Mouse (Mus musculus): ENCODE measurements at regions not wholly inside any gene's neighbourhood (a gene's known extent, or its start where the extent isn't known, plus 50 kb on each side); places are given as distances from the start of the nearest gene placed in this dataset.

DNA sequence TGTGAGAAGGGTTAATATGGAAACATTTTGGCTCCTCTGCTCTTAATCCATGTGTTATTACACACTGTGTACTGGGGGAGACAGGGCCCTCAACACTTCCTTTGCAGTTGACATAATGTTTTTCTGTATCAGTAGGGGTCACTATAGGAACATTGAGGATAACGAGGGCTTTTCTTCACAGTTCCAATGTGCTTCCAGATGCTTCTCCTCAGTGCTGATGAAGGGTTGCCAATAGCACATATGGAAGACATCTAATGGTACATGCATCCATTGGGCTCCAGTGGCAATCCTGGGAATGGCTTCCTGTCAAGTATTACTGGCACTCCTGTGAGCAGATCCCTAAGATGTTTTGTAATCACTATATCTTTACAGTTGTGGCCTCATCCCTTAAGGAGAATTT lies 62.1 kb downstream of the Naa11 start:
- no peak for ATAC-seq
- TF ChIP-seq CTCF (IDR thresholded peaks at IDR 0.05), result peak; percentile 26
- ChIA-PET POLR2A (no interaction called here), CTCF (no interaction called here)
- in situ Hi-C loops (cut with MboI; ENCODE audit: low pct_unique_long_range_greater_than_20kb), result no loop called here
- DNase-seq (ENCODE audit: low read depth, low spot score), result no peak
- no peaks in the 10 kb centered on the region for H3K27me3 ChIP-seq

- ChIA-PET POLR2A (no interaction called here), CTCF (no interaction called here)
- in situ Hi-C loops (cut with MboI; ENCODE audit: low pct_unique_long_range_greater_than_20kb), result no loop called here
- TF ChIP-seq CTCF (IDR thresholded peaks at IDR 0.05), result no peak
- H3K27me3 ChIP-seq, result peaks cover 5% of the 10 kb centered on the region
- ATAC-seq (no peak), DNase-seq (ENCODE audit: low read depth, low spot score) (no peak)
Measured at GRCm38 (mm10) chr5:97325831-97326230, 66.3 kb downstream of the Naa11 start.

DNA sequence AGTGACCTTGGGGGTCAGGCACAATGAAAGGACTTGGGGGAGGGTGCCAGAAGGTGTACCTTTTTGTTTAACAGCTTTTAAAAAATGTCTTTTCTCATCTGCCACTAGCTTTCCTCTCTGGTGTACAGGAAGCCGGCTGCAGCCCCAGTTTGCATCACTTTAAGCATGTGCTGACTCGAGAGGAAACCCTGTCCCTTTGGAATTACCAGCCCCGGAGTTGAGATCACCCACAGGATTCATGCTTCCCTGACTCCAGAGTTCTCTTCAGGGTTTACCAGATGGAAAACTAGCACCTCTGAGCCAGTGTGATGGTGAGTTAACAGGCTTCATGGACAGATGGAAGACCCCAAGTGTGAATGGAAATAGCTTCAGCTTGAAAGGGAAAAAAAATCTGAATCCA lies 68.3 kb downstream of the Naa11 start:
- DNase-seq (ENCODE audit: low read depth, low spot score) (no peak), ATAC-seq (peak; percentile 90)
- in situ Hi-C loops (cut with MboI; ENCODE audit: low pct_unique_long_range_greater_than_20kb), result no loop called here
- peaks cover 5% of the 10 kb centered on the region for H3K27me3 ChIP-seq
- ChIA-PET POLR2A (no interaction called here), CTCF (interaction anchor here (0.9 kb wide), 1 partner anchor 11 kb away, joined by 3 read pairs; no protein-coding TSS in a partner anchor)
- TF ChIP-seq CTCF (IDR thresholded peaks at IDR 0.05), result no peak

GRCm38 (mm10) chr5:97319816-97320487 lies 72.2 kb downstream of the Naa11 start:
- in situ Hi-C loops (cut with MboI; ENCODE audit: low pct_unique_long_range_greater_than_20kb), result no loop called here
- POLR2A ChIA-PET, result no interaction called here
- no peak for TF ChIP-seq CTCF (IDR thresholded peaks at IDR 0.05)
- ATAC-seq (no peak), DNase-seq (ENCODE audit: low read depth, low spot score) (no peak)
- H3K27me3 ChIP-seq, result peaks cover 5% of the 10 kb centered on the region
- CTCF ChIA-PET, result no interaction called here

DNA sequence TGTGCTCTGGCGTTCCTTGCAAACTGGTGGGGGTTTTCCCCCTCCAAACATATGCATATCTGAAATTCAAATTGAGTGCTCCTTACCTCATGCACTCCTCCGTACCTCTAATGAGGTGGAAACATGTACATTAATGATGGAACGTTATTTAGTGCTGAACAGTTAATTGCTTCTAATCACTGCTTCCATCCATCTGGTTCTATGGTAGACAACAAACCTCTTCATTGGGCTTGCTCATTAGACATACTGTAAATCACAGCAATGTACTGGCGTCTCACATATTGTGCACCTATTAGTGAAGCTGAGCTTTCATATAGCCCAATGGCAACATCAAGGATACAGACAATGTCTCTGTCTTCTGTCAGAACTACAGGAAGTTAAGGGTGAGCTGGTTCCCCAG lies 85.3 kb downstream of the Naa11 start:
- ATAC-seq (no peak), DNase-seq (ENCODE audit: low read depth, low spot score) (no peak)
- no peaks in the 10 kb centered on the region for H3K27me3 ChIP-seq
- in situ Hi-C loops (cut with MboI; ENCODE audit: low pct_unique_long_range_greater_than_20kb), result no loop called here
- no peak for TF ChIP-seq CTCF (IDR thresholded peaks at IDR 0.05)
- ChIA-PET CTCF (interaction anchor here (1.2 to 1.4 kb wide), 2 partner anchors 11 to 15 kb away, joined by 3 read pairs; no protein-coding TSS in a partner anchor), POLR2A (no interaction called here)

- CTCF ChIA-PET, result interaction anchor here (1.0 to 1.2 kb wide), 2 partner anchors 9 to 28 kb away, joined by 3 to 5 read pairs; no protein-coding TSS in a partner anchor
- in situ Hi-C loops (cut with MboI; ENCODE audit: low pct_unique_long_range_greater_than_20kb), result no loop called here
- no peaks in the 10 kb centered on the region for H3K27me3 ChIP-seq
- ATAC-seq (peak; percentile 92), DNase-seq (ENCODE audit: low read depth, low spot score) (no peak)
- POLR2A ChIA-PET, result no interaction called here
- no peak for TF ChIP-seq CTCF (IDR thresholded peaks at IDR 0.05)
Measured at GRCm38 (mm10) chr5:97304921-97305320, 87.3 kb downstream of the Naa11 start.

DNA sequence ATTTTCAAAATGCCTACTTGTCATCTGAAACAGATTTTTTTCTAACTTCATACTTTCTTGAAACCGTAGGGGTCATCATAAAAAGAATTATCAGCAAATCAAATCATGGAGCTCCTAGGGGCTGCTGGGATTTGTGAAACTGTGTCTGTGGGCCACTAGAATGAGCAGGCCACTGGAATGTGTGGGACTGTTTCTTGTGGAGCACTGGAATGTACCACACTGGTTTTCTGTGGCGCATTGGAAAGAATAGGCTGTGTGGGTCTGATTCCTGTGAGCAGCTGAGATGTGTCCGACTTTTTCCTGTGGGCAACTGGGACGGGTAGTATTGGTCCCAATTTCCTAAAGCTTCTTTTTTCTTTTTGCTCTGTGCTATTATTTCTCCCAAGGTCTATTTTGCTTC lies 90.6 kb downstream of the Naa11 start:
- no peaks in the 10 kb centered on the region for H3K27me3 ChIP-seq
- ATAC-seq (no peak), DNase-seq (ENCODE audit: low read depth, low spot score) (no peak)
- ChIA-PET CTCF (interaction anchor here (1.4 kb wide), 1 partner anchor 9 kb away, joined by 3 read pairs; no protein-coding TSS in a partner anchor), POLR2A (no interaction called here)
- no peak for TF ChIP-seq CTCF (IDR thresholded peaks at IDR 0.05)
- in situ Hi-C loops (cut with MboI; ENCODE audit: low pct_unique_long_range_greater_than_20kb), result no loop called here

GRCm38 (mm10) chr5:97300861-97301260 lies 91.3 kb downstream of the Naa11 start:
- in situ Hi-C loops (cut with MboI; ENCODE audit: low pct_unique_long_range_greater_than_20kb), result no loop called here
- H3K27me3 ChIP-seq, result no peaks in the 10 kb centered on the region
- DNase-seq (ENCODE audit: low read depth, low spot score) (no peak), ATAC-seq (no peak)
- ChIA-PET CTCF (interaction anchor here (1.2 to 1.4 kb wide), 2 partner anchors 10 to 13 kb away, joined by 3 read pairs; no protein-coding TSS in a partner anchor), POLR2A (no interaction called here)
- TF ChIP-seq CTCF (IDR thresholded peaks at IDR 0.05), result no peak

DNA sequence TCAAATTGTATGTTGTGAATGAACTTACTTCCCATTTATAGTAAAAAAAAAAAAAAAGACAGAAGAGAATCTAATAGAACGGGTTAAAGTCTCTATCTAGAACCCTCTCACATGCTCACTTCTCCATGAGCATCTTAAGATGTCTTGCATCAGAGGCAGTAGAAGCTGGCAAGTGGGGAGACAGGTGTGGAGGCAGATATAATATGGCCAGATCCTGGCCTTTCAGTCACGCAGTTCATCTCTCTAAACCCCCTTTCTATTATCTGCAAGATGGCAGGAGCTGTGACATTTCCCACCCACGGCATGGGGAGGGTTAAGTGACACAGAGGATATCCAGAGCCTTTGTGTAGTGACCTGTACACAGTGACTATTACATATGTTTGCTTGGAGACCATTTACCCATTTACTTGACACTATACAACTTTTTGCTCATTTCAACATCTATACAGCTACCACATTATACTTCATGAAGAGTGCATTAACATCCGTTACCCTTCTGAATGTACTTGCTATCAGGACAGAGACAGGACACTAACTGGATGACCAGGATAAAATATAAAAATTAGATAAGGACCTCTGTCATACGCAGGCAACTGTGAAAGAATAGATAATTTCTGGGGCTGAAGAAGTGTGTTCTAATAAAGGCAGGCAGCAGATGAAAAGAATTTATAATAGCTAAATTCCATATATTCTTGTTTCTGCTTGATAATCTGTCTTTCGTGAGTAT lies 91.9 kb downstream of the Naa11 start:
- POLR2A ChIA-PET, result no interaction called here
- H3K27me3 ChIP-seq, result no peaks in the 10 kb centered on the region
- TF ChIP-seq CTCF (IDR thresholded peaks at IDR 0.05), result no peak
- no peak for ATAC-seq
- no peak for DNase-seq (ENCODE audit: low read depth, low spot score)
- CTCF ChIA-PET, result interaction anchor here (1.2 to 1.3 kb wide), 2 partner anchors 12 to 13 kb away, joined by 3 to 4 read pairs; no protein-coding TSS in a partner anchor
- in situ Hi-C loops (cut with MboI; ENCODE audit: low pct_unique_long_range_greater_than_20kb), result no loop called here

GRCm38 (mm10) chr5:97299631-97300030 lies 92.5 kb downstream of the Naa11 start:
- in situ Hi-C loops (cut with MboI; ENCODE audit: low pct_unique_long_range_greater_than_20kb), result no loop called here
- ChIA-PET CTCF (interaction anchor here (1.3 kb wide), 1 partner anchor 13 kb away, joined by 4 read pairs; no protein-coding TSS in a partner anchor), POLR2A (no interaction called here)
- no peak for DNase-seq (ENCODE audit: low read depth, low spot score)
- ATAC-seq, result no peak
- TF ChIP-seq CTCF (IDR thresholded peaks at IDR 0.05), result no peak
- no peaks in the 10 kb centered on the region for H3K27me3 ChIP-seq

- no peaks in the 10 kb centered on the region for H3K27me3 ChIP-seq
- ChIA-PET POLR2A (no interaction called here), CTCF (interaction anchor here (1.3 kb wide), 1 partner anchor 12 kb away, joined by 4 read pairs; no protein-coding TSS in a partner anchor)
- in situ Hi-C loops (cut with MboI; ENCODE audit: low pct_unique_long_range_greater_than_20kb), result no loop called here
- no peak for TF ChIP-seq CTCF (IDR thresholded peaks at IDR 0.05)
- DNase-seq (ENCODE audit: low read depth, low spot score) (no peak), ATAC-seq (peak; percentile 21)
Measured at GRCm38 (mm10) chr5:97296213-97296612, 96.0 kb downstream of the Naa11 start.
